Mouse (Mus musculus) small intestine, adult 2 months (tissue): Measurements from ENCODE around the gene Ass1.

Experiments
- CTCF ChIP-seq: fragments of 200-500 bp; IDR thresholded peaks from 2 replicates; pipeline ENCODE4 v1.5.1; 2012; ENCODE audit warnings: low read depth, mild to moderate bottlenecking, control low read depth, inconsistent platforms, low read length, moderate library complexity, mixed read lengths; ENCODE audit not compliant: insufficient replicate concordance, insufficient read length; ENCODE audit errors: extremely low read depth
- POLR2A ChIP-seq: fragments of 200-500 bp; IDR thresholded peaks from 2 replicates; pipeline ENCODE4 v1.6.1; 2012; ENCODE audit warnings: low read depth, mild to moderate bottlenecking, control low read depth, inconsistent platforms, low read length, moderate library complexity

DNA sequence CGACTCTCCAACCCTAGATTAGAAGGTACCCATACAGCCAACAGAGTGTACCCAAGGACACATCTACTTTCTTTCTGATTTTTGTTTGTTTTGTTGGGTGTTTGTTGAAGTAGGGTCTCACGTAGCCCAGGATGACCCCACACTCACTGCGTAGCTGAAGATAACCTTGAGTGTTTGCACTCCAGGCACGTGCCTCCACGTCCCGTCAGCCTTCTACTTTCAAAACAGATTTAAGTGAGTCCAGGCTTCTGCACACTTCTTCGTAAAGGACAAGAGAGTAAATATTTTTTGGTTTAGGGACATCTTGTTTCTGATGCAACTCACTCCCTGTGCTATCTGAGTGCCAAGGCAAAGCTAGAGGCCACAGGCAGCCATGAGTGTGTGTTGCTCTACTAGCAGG, 6.8 kb upstream of the Ass1 start:
- no peak for TF ChIP-seq CTCF
- no peak for TF ChIP-seq POLR2A
